Mouse (Mus musculus) layer of hippocampus, postnatal 36 days (tissue): ENCODE measurements around the gene Ubxn7. TPM values are rescaled to one million over a fixed set of nuclear protein-coding genes. Genes with fewer than 3 reads are reported as not detected.

Experiments
- DNase-seq, 2 experiments: peaks; one replicate each; pipeline ENCODE4 v3.0.0; 2022
- total RNA-seq, 2 experiments: library from RNA; stranded (reverse); gene quantifications; 2 replicates each; pipeline ENCODE4 v1.2.3; 2021

Gene Ubxn7
- total RNA-seq, 2 experiments from 2014 or later, result 46.9 to 50.7 TPM

DNA sequence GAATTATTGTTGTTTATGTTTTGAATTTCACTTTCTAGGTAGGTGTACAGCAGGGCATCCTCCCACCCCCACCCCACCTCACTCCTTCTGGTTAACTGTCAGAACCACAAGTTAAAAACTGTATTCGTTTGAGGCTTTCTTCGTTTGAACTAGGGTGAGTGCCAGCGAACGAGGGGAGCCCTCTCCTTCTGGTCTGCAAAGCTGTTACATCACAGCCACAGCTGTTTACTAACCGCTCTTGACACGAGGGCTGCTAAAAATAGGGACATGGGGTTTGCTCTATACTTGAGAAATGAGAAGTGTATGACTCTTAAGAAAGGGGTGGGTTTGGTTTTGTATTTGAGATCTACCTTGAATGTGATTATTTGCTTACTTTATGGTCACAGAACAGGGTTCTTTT is 102.0 kb downstream of the Ubxn7 start:
- no peak for DNase-seq

DNA sequence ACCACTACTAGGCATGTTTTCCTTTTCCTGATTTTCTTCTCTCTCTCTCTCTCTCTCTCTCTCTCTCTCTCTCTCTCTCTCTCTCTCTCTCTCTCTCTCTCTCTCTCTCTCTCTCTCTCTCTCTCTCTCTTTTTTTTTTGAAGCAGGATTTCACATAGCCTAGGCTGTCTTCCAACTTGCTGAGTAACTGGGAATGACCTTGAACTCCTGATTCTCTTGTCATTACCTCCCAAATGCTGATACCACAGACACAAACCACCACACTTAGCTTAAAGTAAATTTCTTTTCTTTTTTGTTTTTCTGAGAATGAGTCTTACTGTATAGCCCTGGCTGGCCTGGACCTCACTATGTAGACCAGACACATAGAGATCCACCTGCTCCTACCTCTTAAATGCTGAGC is 102.6 kb downstream of the Ubxn7 start:
- DNase-seq, result no peak

DNA sequence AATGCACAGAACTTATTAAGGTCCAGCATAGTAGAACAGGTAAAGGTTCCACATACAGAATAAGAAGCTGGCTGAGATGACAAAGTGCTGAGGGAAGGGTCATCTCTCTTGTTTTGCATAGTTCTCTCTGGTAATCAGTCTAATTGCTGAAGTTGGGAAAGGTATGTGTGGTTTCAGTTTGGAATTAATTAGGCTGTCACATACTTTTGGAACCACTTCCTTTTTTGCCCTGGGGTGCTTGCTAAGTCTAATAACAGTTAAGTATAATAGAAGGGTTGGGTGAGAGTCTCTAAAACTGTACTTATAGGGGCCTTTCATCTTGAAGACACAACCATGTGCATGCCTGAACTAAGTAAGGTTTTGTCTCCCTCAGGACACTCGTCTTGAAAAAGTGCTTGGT is 104.6 kb downstream of the Ubxn7 start:
- DNase-seq, result no peak

DNA sequence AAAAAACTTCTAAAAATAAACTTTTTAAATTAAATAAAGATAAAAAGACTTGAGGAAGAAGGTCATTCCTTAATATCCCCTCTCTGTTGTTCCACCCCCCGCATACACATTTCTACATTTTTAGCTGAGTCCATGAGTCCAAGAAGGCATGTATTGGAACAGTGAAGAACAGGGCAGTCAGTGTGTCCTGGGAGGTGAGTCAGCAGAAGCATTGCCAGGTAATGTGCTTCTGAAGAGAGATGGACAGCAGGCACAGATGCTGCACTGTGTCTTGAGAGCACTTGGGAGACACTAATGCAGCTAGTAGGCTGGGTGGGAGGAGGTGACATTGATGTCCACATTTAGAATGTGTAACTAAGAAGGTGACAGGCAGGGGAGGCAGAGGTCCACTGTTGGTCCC is 105.2 kb downstream of the Ubxn7 start:
- no peak for DNase-seq

DNA sequence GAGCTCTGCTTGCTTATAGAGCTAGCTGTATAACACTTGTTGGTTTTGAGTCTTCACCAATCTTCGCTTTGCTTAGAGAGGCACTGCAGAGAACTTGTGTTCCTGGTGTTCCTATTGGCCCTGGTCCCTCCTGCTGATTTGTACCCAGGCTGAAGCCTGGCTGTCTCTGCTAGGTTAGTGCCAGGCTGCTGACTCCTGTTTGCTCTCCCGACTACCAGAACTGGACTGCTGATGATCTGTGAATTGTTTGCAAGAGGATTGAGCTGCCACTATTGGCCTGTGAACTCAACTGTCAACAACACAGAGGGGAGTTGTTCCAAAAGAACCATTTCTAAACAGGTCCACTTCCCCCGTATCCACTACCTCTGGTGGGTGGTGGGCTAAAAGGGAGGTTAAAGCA is 109.4 kb downstream of the Ubxn7 start:
- no peak for DNase-seq

Other genes starting within 250 kb of the Ubxn7 start
- gene Pigx, start 232.5 kb upstream of the Ubxn7 start, total RNA-seq, result 10 to 100 TPM; 26.7 to 28.0 TPM
- gene Cep19, start 232.5 kb upstream of the Ubxn7 start, total RNA-seq, result 10 to 100 TPM; 63.0 to 63.9 TPM
- gene Nrros, start 166.7 kb upstream of the Ubxn7 start, total RNA-seq, result 10 to 100 TPM in 1 of 2 experiments, 1 to 10 TPM in 1; 8.9 to 11.9 TPM
- gene Bex6, start 152.4 kb upstream of the Ubxn7 start, total RNA-seq, result not detected
- gene Fbxo45, start 85.1 kb upstream of the Ubxn7 start, total RNA-seq, result 10 to 100 TPM; 48.4 to 50.1 TPM
- gene Wdr53, start 85.0 kb upstream of the Ubxn7 start, total RNA-seq, result 10 to 100 TPM; 13.0 to 13.1 TPM
- under 1 TPM in 1 of 2 experiments, not detected in 1; 0.28 TPM for gene Smco1, start 60.8 kb upstream of the Ubxn7 start, total RNA-seq
- gene Rnf168, start 54.8 kb upstream of the Ubxn7 start, total RNA-seq, result 10 to 100 TPM; 24.5 to 26.2 TPM
- gene Tm4sf19, start 68.2 kb downstream of the Ubxn7 start, total RNA-seq, result under 1 TPM in 1 of 2 experiments, not detected in 1; 0.27 TPM
- gene Tctex1d2, start 87.4 kb downstream of the Ubxn7 start, total RNA-seq, result 10 to 100 TPM; 12.0 to 13.2 TPM
- gene Pcyt1a, start 98.7 kb downstream of the Ubxn7 start, total RNA-seq, result 10 to 100 TPM; 35.0 to 38.6 TPM
- gene Slc51a, start 155.6 kb downstream of the Ubxn7 start, total RNA-seq, result not detected
- not detected for gene Zdhhc19, start 164.0 kb downstream of the Ubxn7 start, total RNA-seq